Mouse (Mus musculus): ENCODE results near the gene Irf2bp1.

DNA sequence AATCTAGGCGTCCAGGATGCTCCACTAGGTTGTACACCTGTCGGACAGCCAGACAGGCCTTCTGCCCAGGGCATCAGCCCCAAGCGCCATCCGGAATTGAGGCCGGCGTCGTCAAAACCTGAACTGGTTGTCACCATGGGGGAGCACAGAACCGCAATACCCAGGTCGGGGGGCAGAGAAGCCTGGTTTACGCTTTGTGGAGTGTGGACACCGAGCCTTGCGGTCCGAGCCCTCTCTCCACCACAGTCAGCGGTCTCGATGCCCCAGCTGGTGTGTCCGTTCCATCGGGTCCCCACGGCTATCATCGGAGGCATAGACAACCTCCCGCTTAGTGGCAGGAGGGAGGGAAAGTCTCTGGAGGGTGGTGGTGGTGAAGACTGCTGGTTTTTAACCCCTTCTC, 41.0 kb upstream of the Irf2bp1 start:
- TF ChIP-seq CTCF (conservative IDR thresholded peaks at IDR 0.05 in 1 of 2, IDR thresholded peaks at IDR 0.05 in 1 of 2; ENCODE audit: low read depth in 2 of 2, low read length in 2 of 2) = no peak
- TF ChIP-seq HCFC1 (IDR thresholded peaks at IDR 0.05; ENCODE audit: low read depth, low read length) = no peak
- TF ChIP-seq MYC (IDR thresholded peaks at IDR 0.05; ENCODE audit: low read depth, low read length) = no peak
- TF ChIP-seq USF1 (IDR thresholded peaks at IDR 0.05; ENCODE audit: low read depth, low read length) = no peak
- TF ChIP-seq MAX (IDR thresholded peaks at IDR 0.05; ENCODE audit: low read length) = no peak
- TF ChIP-seq POLR2A (IDR thresholded peaks at IDR 0.05; ENCODE audit: low read depth, low read length) = no peak
- no peak for TF ChIP-seq ZC3H11A (IDR thresholded peaks at IDR 0.05; ENCODE audit: low read depth, low read length)
- TF ChIP-seq TBP (conservative IDR thresholded peaks at IDR 0.05; ENCODE audit: low read depth, low read length) = no peak
- no peak for TF ChIP-seq E2F4 (IDR thresholded peaks at IDR 0.05; ENCODE audit: insufficient replicate concordance, low read depth, low read length)
- TF ChIP-seq TCF12 (IDR thresholded peaks at IDR 0.05; ENCODE audit: low read depth, low read length) = no peak

Data from CH12.LX (cell line).